Mouse (Mus musculus): Measurements from ENCODE around the gene Tnni3.

The Tnni3 gene

DNA sequence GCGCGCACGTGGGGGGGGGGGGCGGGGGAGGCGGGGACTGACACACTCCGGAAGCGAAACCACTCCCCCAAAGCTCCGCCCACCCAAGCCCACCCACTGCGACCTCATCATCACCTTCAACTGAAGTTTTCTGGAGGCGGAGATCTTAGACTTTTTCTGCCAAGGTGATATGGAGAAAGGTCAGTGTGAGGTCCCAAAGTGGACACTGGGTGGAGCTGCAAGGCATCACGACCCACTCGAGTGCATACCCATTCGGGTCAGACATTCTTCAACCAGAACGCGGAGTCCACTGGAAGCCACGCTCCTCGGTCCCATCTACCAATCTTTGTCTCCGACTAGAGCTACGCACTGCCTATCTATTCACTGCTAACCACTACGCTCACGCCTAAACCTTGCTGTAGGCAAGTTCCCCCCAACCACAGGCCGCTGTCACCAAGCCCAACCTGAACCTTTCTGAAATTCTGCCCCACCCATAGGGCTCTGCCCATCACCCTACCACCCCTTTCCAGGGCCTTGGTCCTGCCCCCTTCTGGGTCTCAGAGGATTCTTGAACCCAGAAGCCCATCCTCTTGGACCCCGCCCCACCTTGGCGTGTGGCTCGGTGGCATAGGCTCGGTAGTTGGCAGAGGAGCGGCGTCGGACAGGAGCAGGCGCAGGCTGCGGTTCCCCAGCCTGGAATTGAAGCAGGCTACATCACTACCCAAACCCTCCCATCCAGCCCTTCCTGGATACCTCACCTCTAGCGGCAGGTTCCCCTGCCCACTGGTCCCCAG is 2.6 kb downstream of the Tnni3 start:
- peak in 1 of 2 experiments; percentile 28 for DNase-seq

DNA sequence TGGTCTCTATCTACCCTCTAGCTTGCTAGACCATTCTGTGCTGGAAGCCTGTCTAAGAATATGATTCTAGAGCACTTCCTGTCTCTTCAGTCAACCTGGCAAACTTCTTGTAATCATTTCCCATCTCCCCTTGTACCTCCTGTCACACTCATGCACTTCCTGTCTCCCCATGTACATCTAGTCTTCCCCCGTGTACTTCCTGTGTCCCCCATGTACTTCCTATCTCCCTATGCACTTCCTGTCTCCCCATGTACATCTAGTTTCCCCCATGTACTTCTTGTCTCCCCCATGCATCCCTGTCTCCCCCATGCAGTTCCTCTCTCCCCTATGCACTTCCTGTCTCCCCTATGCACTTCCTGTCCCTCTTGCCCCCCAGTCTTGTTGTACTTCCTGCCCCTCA is 5.5 kb downstream of the Tnni3 start:
- DNase-seq = no peak

GRCm38 (mm10) chr7:4516332-4517050 is 7.5 kb downstream of the Tnni3 start, which contains the start of gene Tnnt1:
Tnnt1 (minus strand) TSS chr7:4516382.
- no peak for DNase-seq

DNA sequence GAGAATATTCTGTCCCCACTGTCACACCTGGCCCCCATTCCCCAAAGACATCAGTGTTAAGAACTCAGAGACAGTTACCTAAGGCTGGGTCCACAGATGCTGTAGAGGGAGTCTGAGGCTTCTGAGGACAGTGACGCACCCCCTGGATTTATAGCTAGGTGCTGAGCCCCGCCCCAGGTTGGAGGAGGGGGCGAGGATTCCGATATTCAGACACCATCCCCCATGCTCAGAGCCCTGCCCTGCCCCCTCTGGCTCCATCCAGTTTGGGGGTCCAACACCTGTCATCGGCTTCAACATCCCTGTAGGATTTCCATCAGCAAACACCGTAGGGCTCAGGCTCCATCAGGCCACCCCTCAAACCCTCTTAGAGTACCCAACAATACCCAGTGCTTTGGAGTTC is 8.2 kb downstream of the Tnni3 start:
- DNase-seq = no peak

GRCm38 (mm10) chr7:4513829-4514712 is 10.0 kb downstream of the Tnni3 start:
- peak; percentile 71 to 78 for DNase-seq

DNA sequence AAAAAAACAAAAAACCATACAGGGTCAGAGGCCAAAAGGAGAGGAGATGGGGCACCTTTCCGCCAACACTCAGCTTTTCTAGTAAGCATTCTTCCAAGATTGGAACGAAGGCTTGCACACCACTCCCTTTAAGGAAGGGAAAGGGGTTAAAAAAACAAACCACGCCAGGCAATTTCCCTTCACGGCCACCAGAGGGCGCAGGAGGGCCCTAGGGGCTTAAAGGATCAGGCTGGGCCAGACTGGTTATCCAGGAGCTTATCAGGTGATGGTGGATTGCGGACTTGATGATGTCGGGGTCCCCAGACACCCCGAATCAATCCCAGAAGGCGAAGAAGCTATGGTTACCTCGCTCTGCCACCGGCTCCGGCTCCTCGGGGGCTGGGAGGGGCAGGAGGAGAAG is 10.8 kb downstream of the Tnni3 start:
- DNase-seq = peak; percentile 49 to 58

- DNase-seq = no peak
These were observed 12.4 kb downstream of the Tnni3 start for GRCm38 (mm10) chr7:4511489-4512224.

DNA sequence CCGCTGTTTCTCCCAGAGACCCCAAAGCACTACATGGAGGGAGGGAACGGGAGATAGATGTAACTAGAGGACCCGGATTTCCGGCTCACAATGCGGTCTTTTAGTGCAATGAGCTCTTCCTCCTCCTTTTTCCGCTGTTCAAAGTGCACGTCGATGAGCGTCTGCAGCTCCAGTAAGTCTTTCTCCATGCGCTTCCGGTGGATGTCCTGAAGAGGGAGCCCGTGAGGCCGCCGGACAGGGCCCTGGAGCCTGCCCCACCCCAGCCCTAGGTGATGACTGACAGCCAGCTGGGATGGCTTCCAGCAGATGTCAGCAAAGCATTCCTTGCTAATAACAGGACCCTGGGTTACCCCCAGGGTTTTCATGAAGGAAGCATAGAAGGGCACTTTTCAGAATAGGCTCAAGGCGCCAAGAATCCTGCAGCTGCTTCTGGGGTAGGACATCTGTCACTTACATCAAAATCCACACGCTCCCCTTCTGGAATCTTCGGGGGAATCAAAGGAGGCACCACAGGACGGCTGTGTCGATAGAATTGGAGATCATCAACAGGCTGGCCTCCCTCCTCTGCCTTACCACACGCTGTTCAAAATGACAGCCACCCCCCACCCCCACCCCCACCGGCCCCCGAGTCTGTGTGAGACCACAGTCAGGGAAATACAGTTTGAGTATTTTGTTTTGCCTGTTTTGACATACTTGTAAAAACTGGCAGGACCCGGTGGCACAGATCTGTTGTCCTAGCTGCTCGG is 14.0 kb downstream of the Tnni3 start:
- DNase-seq = peak; percentile 83 to 88

DNA sequence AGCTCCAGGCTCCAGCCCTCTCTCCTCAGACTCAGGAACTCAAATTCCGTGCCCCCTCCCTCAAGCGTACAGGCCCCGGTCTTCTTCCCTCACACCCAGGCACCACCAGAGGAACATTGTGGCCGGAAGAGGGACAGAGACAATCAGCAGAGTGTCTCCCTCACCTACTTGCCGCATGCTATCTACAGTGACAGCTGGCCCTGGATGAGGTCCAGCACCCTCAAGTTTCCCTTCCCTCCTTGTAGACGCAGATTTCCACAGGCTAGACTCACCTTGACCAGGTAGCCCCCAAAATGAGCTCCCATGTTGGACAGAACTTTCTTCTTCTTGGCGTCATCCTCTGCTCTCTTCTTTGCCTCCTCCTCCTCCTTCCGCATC is 15.3 kb downstream of the Tnni3 start:
- no peak for DNase-seq

DNA sequence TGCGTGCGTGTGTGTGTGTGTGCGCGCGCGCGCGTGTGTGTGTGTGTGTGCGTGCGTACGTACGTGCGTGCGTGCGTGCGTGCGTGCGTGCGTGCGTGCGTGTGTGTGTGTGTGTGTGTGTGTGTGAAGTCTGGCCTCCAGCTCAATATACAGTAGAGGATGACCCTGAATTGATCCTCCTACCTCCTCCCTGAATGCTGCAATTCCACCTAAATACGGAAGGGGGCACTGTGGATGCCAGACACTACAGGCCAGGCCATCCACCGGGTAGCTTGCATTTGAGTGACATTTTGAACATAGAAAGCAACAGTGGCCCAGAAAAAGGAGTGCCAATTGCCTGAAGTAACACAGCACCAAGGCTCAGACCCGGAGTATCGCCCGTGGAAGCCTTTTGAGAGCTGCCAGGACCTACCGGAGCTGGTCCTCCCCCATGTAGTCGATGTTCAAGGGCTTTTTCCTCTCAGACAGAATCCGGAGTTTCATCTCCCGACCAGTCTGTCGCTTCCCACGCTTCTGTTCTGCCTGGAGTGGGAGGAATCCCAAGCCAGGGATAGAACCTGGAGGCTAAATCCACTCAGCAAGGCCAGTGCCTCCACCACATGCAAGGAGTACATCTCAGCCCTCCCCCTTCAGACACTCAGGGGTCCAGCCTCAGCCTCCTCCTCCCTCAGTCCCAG is 15.8 kb downstream of the Tnni3 start:
- no peak for DNase-seq

DNA sequence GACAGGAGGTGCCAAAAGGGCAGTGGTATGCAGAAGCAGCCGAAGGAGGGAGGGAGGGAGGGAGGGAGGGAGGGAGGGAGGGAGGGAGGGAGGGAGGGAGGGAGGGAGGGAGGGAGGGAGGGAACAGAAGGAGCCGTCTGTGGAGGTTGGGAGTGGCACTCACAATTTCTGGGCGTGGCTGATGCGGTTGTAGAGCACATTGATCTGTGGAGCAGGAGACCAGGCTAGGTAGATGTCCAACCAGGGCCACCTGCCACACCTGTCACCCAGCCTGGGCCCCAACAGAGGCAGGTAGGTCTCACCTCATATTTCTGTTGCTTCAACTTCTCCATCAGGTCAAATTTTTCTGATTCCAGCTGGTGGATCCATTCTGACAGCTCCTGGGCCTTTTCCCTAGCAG is 16.8 kb downstream of the Tnni3 start:
- DNase-seq = no peak

- DNase-seq = no peak
These were observed 19.2 kb downstream of the Tnni3 start for GRCm38 (mm10) chr7:4504646-4505435.

- DNase-seq = no peak
These were observed 20.2 kb downstream of the Tnni3 start for GRCm38 (mm10) chr7:4503858-4504257.

- no peak for DNase-seq
These were observed 20.9 kb downstream of the Tnni3 start for GRCm38 (mm10) chr7:4503100-4503499.

- DNase-seq = peak in 1 of 2 experiments; percentile 27
These were observed 21.5 kb downstream of the Tnni3 start for GRCm38 (mm10) chr7:4502421-4503090.

GRCm38 (mm10) chr7:4501558-4502397 is 22.3 kb downstream of the Tnni3 start, which contains the start of gene Ppp1r12c:
Ppp1r12c (minus strand) TSS chr7:4501680.
- peak; percentile 97 for DNase-seq

DNA sequence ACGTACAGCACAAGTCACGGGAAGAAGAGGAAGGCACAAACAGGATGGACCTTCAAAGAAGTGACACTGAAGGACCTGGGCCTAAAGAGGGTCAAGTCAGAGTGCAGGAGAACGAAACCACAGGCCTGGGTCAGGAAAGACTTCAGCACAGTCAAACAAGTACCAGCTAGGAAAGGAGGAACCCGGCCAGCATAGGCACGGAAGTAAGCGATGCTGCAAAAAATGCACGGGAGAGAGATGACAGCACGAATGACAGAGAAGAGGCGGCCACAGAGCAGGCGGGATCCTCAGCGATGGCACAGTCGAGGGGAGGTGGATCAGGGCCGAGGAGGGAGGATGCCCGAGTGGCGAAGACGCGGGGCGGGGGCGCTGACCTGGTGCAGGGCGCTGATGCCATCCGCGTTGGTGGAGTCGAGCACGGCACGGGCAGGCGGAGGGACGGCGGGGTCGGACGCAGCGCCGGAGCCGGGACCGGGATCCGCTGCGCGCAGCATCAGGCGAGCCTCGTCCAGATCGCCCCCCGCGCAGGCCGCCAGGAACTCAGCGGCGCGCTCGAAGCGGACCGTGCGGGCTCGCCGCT is 23.0 kb downstream of the Tnni3 start:
- DNase-seq = peak; percentile 59 to 67

GRCm38 (mm10) chr7:4499034-4499433 is 25.0 kb downstream of the Tnni3 start:
- no peak for DNase-seq

Data from kidney, postnatal 4 days (tissue).